Mouse (Mus musculus): ENCODE measurements around the gene Slc38a7.
"Not testable (repeated sequence)": the region's sequence is repeated elsewhere in the genome, so short reads cannot be mapped to it uniquely, and the experiment has no call there.

Gene Slc38a7

GRCm38 (mm10) chr8:95850326-95850725 lies 3.0 kb downstream of the Slc38a7 start:
- peak; percentile 19 for DNase-seq (ENCODE audit: low spot score)

- DNase-seq (ENCODE audit: low spot score), result no peak
These were observed 4.4 kb downstream of the Slc38a7 start for GRCm38 (mm10) chr8:95848734-95849464.

- no peak for DNase-seq (ENCODE audit: low spot score)
These were observed 5.2 kb downstream of the Slc38a7 start for GRCm38 (mm10) chr8:95848061-95848551.

- no peak for DNase-seq (ENCODE audit: low spot score)
These were observed 8.3 kb downstream of the Slc38a7 start for GRCm38 (mm10) chr8:95845026-95845425.

DNA sequence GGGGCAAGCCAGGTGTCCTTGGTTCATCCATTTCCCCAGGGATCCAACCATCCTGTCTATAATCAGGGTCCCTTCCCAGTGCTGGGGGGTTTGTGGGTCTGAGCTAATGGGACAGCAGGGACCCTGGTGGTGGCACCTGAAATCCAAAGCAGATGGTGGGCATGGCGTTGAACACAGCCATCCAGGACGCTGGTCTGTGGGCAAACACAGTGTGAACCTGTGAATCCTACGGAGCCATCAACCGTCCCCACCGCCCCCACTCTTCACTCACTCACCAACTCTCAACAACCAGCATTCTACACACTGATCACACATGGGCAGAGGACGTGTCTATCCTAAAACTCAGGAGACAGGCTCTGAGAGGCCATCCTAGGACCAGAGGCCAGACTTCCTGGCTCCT lies 9.4 kb downstream of the Slc38a7 start:
- DNase-seq (ENCODE audit: low spot score), result no peak

- peak; percentile 37 for DNase-seq (ENCODE audit: low spot score)
These were observed 11.9 kb downstream of the Slc38a7 start for GRCm38 (mm10) chr8:95841436-95841835.

GRCm38 (mm10) chr8:95839289-95839688 lies 14.1 kb downstream of the Slc38a7 start:
- peak; percentile 3 for DNase-seq (ENCODE audit: low spot score)

DNA sequence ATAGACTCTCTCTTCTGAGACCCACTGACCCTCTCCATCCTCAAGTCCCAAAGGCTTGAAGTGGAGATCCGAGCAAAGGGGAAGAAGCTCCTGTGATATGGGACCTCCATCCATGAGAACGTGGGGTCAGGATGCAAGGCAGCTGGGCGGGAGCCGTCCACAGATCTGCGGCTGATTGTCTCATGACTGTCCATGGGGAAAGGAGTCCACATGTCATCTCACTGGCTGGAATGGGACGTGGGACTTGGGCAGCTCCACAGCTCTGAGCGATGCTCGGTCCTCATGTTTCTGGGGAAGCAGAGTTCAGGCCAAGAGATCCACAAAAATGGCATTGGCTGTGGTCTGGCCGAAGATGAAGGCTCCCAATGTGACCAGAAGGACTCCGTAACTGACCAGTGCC lies 16.1 kb downstream of the Slc38a7 start:
- DNase-seq (ENCODE audit: low spot score), result peak; percentile 30

DNA sequence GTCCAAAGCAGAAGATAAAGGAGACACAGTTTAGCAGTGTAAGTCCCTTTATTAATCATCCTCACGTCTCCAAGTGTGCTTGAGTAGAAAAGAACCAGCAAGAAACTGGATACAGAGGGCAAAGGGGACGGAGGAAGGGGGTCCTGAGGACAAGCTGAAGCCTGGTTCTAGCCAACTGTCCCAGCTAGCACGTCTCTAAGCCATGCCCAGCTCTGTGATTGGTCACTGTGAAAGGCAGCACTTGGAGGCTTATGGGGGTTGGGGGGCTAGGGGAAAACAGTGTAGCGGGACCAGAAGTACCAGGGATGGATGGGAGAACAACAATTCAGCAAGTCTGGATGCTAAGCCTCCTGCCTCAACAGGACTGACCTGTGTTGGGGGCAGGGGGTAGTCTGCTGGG lies 17.4 kb downstream of the Slc38a7 start:
- peak; percentile 22 for DNase-seq (ENCODE audit: low spot score)

DNA sequence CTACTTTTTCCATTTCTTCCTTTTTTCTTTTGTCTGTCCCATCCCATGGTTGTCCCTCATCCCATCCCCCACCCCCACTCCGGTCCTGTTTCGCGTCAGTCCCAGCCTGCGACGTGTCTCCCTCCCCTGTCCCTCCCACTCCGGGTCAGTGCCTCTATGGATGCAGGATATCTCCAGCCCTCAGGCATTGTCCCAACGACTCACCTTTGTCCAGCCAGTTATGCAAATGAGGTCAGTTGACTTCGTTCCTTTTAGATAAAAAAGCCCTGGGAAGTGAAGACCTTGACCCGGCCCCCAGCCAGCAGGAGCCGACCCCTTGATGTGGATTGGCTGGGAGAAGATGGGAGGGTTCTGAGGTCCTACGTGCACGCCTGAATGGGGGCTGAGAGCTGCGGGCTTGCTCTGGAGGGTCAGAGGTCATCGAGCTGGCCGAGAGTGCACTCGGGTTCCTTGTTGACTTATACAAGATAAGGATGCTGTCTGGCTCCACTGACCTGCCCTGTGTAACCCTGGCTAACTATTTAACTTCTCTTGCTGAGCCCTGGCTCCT lies 19.8 kb downstream of the Slc38a7 start:
- DNase-seq (ENCODE audit: low spot score), result no peak

DNA sequence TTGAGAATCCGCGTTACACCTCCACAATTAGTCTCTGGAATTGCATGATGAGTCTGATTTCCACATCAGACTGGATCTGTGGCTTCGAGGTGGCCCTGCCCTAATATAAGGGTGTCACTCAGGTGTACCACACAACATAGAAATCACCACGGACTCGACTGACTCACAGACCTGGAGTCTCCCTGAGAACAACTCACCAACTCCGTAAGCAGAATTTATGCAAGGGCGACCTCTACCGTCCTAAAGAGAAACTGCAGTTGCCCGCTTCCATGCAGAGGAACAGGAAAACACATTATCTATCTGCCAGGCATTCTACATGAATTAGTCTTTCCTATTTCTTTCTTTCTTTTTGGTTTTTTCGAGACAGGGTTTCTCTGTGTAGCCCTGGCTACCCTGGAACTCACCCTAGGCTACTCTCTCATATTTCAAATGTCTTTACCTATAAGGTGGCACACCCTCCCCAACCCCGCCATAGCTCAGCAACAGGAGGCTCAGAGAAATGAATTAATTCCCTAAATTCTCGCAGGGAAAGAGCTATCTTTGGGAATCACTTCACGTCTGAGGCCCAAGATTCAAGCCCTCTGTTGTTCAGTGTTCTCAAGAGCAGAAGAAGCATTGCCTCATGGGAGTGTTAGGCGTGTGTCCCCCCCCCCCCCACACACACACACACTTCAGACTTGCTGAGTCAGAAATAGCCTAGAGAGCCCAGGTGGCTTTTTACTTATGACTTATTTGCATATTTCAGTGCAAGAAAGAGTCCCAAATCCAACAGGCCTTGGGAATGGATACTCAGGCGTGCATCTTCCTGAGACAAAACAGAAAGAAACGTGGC lies 20.5 kb downstream of the Slc38a7 start:
- peak; percentile 85 for DNase-seq (ENCODE audit: low spot score)

DNA sequence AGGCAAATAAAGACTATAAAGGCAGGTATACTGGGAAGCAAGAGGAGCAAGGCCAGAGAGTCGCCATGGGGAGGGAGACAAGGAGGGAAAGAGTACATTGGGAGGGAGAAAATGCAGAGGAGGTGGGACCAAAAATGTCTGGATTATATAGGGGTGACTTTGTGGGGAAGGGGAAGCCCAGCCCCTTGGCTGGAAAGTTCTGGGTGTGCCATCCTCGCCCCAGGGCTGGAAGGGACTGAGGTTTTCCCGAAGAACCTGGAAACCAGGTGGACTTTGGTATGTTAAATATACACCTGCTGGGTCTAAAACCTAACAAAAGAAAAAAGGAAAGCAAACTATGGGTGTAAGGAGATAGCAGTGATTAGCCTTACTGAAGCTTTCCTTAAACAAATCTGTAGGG lies 23.2 kb downstream of the Slc38a7 start:
- DNase-seq (ENCODE audit: low spot score), result no peak

- not testable (repeated sequence) for DNase-seq (ENCODE audit: low spot score)
These were observed 28.2 kb downstream of the Slc38a7 start, which contains the start of gene Sap18b for GRCm38 (mm10) chr8:95825162-95825561. Gene Sap18b, plus strand, starts transcription at chr8:95825346.

GRCm38 (mm10) chr8:95822699-95823098 lies 30.6 kb downstream of the Slc38a7 start:
- no peak for DNase-seq (ENCODE audit: low spot score)

GRCm38 (mm10) chr8:95822096-95822495 lies 31.2 kb downstream of the Slc38a7 start:
- DNase-seq (ENCODE audit: low spot score), result no peak

DNA sequence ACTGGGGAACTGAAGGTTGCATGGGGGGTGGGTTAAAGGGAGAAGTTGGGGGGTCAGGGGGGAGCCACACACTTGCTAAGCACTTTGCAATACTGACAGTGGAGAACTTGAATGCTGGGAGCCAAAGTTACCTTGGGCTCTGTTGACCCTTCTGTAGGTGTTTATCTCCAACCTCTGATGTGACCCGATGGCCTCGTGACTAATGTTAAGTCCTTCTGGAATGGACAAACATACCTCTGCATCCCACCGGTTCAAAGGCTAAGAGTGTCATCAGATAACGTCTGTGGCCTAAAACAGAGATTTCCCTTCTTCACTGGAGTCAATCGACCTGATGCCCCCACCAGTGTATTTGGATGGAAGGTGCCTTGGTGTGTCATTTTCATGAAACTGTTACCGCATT lies 32.1 kb downstream of the Slc38a7 start:
- no peak for DNase-seq (ENCODE audit: low spot score)

DNA sequence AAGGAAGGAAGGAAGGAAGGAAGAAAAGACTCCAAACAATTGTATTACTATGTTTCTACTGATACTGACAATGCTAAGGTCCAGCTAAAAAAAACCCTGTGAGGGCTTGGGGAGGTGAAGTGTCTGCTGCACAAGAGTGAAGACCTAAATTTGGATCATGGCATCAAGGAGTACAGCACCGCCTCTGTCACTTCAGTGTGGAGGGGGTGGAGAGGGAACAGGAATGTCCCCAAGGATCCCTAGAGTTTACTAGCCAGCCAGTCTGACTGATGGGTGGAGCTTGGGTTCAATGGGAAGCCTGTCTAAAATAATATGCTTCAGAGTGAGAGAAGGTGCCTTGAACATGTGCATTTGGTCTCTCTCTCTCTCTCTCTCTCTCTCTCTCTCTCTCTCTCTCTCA lies 35.1 kb downstream of the Slc38a7 start:
- DNase-seq (ENCODE audit: low spot score), result no peak

DNA sequence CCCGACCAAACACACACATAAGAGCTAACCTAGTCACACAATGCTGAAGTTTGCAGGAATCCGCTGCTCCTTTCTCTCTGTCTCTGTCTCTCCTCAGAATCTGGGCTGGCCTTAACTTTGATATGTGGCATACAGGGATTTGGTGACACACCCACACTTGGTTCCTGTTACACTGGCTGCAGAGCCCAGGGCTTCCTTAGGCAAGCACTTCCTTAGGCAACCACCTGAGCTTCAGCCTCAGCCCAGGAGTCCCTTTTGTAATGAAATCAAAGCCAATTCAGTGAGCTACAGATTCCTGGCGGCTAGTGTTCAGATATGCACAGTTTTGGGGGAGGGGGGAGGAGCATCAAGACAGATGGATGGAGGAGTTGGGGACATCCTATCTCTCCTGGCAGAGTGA lies 35.7 kb downstream of the Slc38a7 start:
- DNase-seq (ENCODE audit: low spot score), result no peak

GRCm38 (mm10) chr8:95816044-95816708 lies 37.2 kb downstream of the Slc38a7 start:
- DNase-seq (ENCODE audit: low spot score), result no peak

DNA sequence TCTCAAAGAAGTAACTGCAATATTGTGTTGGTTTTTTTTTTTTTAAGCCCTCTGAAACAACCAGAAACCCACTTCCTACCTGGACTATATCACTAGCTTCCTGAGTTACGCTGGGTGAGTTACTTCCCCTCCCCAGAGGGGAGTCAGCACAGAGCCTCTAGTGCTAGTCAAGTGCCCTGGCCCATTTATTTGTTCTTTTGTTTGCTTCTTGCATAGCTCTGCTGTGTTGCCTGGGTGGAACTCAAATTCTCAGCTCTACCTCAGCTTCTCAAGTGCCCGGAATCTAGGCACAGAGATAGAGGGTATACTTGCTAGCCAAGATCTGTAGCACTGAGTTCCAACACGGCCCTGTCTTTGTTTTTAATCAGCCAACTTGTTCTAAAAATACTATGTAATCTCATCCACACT lies 43.2 kb downstream of the Slc38a7 start:
- no peak for DNase-seq (ENCODE audit: low spot score)

DNA sequence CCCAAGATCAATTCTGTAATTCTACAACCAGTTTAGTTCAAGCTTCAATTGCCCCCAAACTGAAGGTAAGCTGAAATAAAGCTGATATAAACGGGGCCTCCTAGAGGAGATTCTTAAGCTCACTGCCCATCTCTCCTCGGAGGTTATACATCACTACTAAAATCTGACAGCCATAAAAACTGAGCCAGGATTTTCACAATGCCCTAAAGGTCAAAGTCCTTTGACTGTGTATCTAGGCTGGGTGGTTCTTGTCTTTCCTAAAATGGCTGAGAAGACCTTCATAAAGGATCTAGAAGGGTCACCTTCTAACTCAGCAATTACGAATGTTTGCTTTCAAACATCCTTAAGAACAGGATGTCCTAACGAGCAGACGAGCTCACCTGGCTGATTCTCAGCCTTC lies 44.2 kb downstream of the Slc38a7 start:
- no peak for DNase-seq (ENCODE audit: low spot score)

DNA sequence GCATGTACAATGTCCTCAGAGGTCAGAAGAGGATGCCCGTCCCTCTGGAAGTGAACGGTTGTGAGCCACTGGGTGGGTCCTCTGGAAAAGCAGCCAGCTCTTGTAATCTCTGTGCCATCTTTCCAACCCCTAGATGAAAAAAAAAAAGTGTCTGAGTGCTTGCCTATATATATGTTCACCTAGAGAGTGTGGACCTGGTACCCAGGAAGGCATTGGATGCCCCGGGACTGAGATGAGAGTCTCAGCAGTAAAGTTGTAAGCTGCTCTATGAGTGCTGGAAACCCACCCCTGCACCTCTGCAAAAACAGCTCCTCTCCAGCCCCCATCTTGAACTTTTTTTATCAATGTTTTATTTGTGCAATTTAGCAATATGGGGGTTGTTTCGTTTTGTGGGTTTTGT lies 44.7 kb downstream of the Slc38a7 start:
- no peak for DNase-seq (ENCODE audit: low spot score)

All from testis, postnatal 10 days (tissue).